ENCODE assay signal across 1 mouse cellular context in the genomic region with DNA sequence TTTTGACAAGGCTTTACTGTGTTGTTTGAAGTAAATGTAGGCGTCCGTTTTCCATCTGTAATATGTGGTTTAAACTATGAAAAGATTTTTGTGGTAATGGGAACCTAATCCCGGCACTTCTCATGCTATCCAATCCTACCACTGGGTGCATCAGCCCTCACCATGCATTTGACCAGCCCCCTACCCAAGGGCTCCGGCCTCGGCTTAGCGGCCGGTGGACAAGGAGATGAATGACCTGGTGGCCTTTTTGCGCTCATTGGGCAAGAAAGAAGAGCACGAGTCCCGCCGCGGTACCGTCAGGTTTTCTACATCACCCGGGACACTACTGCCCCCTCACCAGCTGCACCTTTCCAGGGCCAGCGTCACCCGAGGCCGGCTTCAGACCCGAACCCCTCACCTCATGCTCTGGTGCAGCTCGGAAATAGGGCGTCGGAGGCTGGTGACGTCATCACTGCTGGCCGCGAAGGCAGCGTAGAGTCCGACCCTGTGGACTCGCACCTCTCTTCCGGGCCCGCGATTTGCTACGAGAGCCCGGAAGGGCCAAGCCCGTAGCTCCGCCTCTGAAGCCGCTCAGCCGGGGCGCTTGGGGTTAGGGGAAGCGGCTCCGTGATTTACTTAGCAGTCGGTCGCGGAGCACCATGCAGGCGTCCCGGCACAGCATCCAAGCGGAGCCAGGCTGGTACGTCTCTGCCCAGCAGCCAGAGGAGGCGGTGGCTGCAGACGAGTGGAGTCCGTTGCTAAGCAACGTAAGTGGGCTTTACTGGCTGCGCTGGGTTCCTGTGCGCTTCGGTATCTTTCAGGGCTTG.
TF ChIP-seq lines count a peak whose summit lies in the region.

A gene (minus strand): TSS at position 424 of the 806 bp plus-strand sequence.
A gene (plus strand): TSS at position 493 of the 806 bp plus-strand sequence.

TF ChIP-seq in MEL, 35 proteins besides CTCF, POLR2A, EP300 and RAD21 (continued from another document):
- TF ChIP-seq USF1 (IDR thresholded peaks at IDR 0.05; ENCODE audit: low read depth, low read length) (0 out of 2 replicates have a peak, but pooled peaks have one; percentile 32), ZKSCAN1 (IDR thresholded peaks at IDR 0.05; ENCODE audit: low read depth, low read length) (no peak), MYC (IDR thresholded peaks at IDR 0.05; ENCODE audit: low read depth, low read length) (peak; percentile 77; the same call in 1 of the 2 replicates), POLR2AphosphoS2 (IDR thresholded peaks at IDR 0.05; ENCODE audit: low read length) (peak; percentile 68; the same call in 1 of the 2 replicates), SIN3A (IDR thresholded peaks at IDR 0.05; ENCODE audit: low read length) (peak; percentile 96), POLR2AphosphoS5 (IDR thresholded peaks at IDR 0.05; ENCODE audit: borderline replicate concordance, low read depth, low read length) (no peak), BHLHE40 (IDR thresholded peaks at IDR 0.05; ENCODE audit: borderline replicate concordance, low read depth, low read length) (no peak), NELFE (IDR thresholded peaks at IDR 0.05; ENCODE audit: low read depth, low read length) (peak; percentile 74), GABPA (IDR thresholded peaks at IDR 0.05; ENCODE audit: low read depth, low read length) (0 out of 2 replicates have a peak, but pooled peaks have one; percentile 46), CHD1 (IDR thresholded peaks at IDR 0.05; ENCODE audit: low read depth, low read length) (no peak), ETS1 (IDR thresholded peaks at IDR 0.05; ENCODE audit: low read depth, low read length) (peak; percentile 62), MAZ (IDR thresholded peaks at IDR 0.05; ENCODE audit: low read depth, low read length) (peak; percentile 62; the same call in 1 of the 2 replicates), CHD2 (IDR thresholded peaks at IDR 0.05; ENCODE audit: low read length) (no peak), HCFC1 (IDR thresholded peaks at IDR 0.05; ENCODE audit: low read depth, low read length) (peak; percentile 93), MXI1 (IDR thresholded peaks at IDR 0.05; ENCODE audit: low read depth, low read length) (peak; percentile 94), USF2 (IDR thresholded peaks at IDR 0.05; ENCODE audit: borderline replicate concordance in 1 of 2, insufficient read depth in 1 of 2, low read depth in 1 of 2, low read length in 2 of 2) (no peak), NRF1 (IDR thresholded peaks at IDR 0.05; ENCODE audit: insufficient read depth, low read depth, low read length, poor library complexity, severe bottlenecking) (peak; percentile 24; the same call in 1 of the 2 replicates), ELF1 (IDR thresholded peaks at IDR 0.05; ENCODE audit: low read depth, low read length) (peak; percentile 99), MYB (IDR thresholded peaks at IDR 0.05; ENCODE audit: low read depth, low read length) (no peak)
